ENCODE assay signal across 8 mouse cellular contexts in genomic region chr6:52851019-52851418, GRCm38 (mm10).
DNase-seq lines count a peak whose midpoint lies in the region; ATAC-seq lines count a peak whose summit lies in the region.

No protein-coding gene starts in this region.

- peaks cover 28% of the 10 kb centered on the region for H3K27me3 ChIP-seq in forebrain, embryonic 10.5 days (ENCODE audit: poor library complexity, severe bottlenecking)
- H3K27me3 ChIP-seq in forebrain, embryonic 11.5 days (ENCODE audit: control insufficient read depth, insufficient read depth, low read length) = peaks cover 12% of the 10 kb centered on the region
- no peaks in the 10 kb centered on the region for H3K27me3 ChIP-seq in embryonic facial prominence, embryonic 15.5 days
- H3K27me3 ChIP-seq in heart, embryonic 13.5 days (replicated peaks) = 0 out of 2 replicates have a peak, but pooled peaks cover 3% of the 10 kb centered on the region
- H3K27me3 ChIP-seq in liver, embryonic 11.5 days (replicated peaks; ENCODE audit: control insufficient read depth, insufficient read depth, low read length) = no peaks in the 10 kb centered on the region

- H3K27ac ChIP-seq in forebrain, embryonic 10.5 days = peak overlapping the region; percentile 75; the same call in 1 of the 2 replicates
- H3K27ac ChIP-seq in forebrain, embryonic 11.5 days (ENCODE audit: low read depth, low read length) = no peak overlapping the region
- peak overlapping the region; percentile 66 for H3K27ac ChIP-seq in embryonic facial prominence, embryonic 15.5 days (replicated peaks)
- H3K27ac ChIP-seq in heart, embryonic 13.5 days (replicated peaks) = peak overlapping the region; percentile 69
- no peak overlapping the region for H3K27ac ChIP-seq in liver, embryonic 11.5 days (ENCODE audit: low read depth, low read length)

- peaks cover 32% of the 10 kb centered on the region for H3K4me1 ChIP-seq in forebrain, embryonic 10.5 days
- H3K4me1 ChIP-seq in forebrain, embryonic 11.5 days (replicated peaks; ENCODE audit: control insufficient read depth, insufficient read depth, low read length) = peaks cover 10% of the 10 kb centered on the region; the same call in 1 of the 2 replicates
- H3K4me1 ChIP-seq in embryonic facial prominence, embryonic 15.5 days = peaks cover 37% of the 10 kb centered on the region
- peaks cover 36% of the 10 kb centered on the region for H3K4me1 ChIP-seq in heart, embryonic 13.5 days
- H3K4me1 ChIP-seq in liver, embryonic 11.5 days (replicated peaks; ENCODE audit: control insufficient read depth, insufficient read depth, low read length) = no peaks in the 10 kb centered on the region

- H3K4me2 ChIP-seq in forebrain, embryonic 11.5 days (ENCODE audit: low read depth, low read length, severe bottlenecking) = no peak overlapping the region
- H3K4me2 ChIP-seq in embryonic facial prominence, embryonic 15.5 days (replicated peaks) = no peak overlapping the region
- peak overlapping the region; percentile 59 for H3K4me2 ChIP-seq in heart, embryonic 13.5 days
- no peak overlapping the region for H3K4me2 ChIP-seq in liver, embryonic 11.5 days

- H3K36me3 ChIP-seq in forebrain, embryonic 10.5 days (replicated peaks) = no peaks in the 10 kb centered on the region
- no peaks in the 10 kb centered on the region for H3K36me3 ChIP-seq in forebrain, embryonic 11.5 days (ENCODE audit: control insufficient read depth, insufficient read depth, low read length)
- no peaks in the 10 kb centered on the region for H3K36me3 ChIP-seq in embryonic facial prominence, embryonic 15.5 days
- H3K36me3 ChIP-seq in heart, embryonic 13.5 days = no peaks in the 10 kb centered on the region
- no peaks in the 10 kb centered on the region for H3K36me3 ChIP-seq in liver, embryonic 11.5 days (ENCODE audit: control insufficient read depth, insufficient read depth, low read length)

- WGBS in forebrain, embryonic 10.5 days = 83% methylated on average over 5 of the region's 5 CpGs
- 71% methylated on average over 5 of the region's 5 CpGs for WGBS in forebrain, embryonic 11.5 days
- 55% methylated on average over 5 of the region's 5 CpGs for WGBS in embryonic facial prominence, embryonic 15.5 days
- WGBS in heart, embryonic 13.5 days = 22% methylated on average over 5 of the region's 5 CpGs
- WGBS in liver, embryonic 11.5 days = 63% methylated on average over 5 of the region's 5 CpGs

- no peak for DNase-seq in forebrain, embryonic 10.5 days (ENCODE audit: extremely low spot score, low spot score)
- no peak for DNase-seq in forebrain, embryonic 11.5 days (ENCODE audit: low spot score)
- peak; percentile 57 to 76 for DNase-seq in kidney, postnatal 4 days
- DNase-seq in right cerebral cortex, postnatal 4 days = peak; percentile 35
- no peak for DNase-seq in urinary bladder, postnatal 14 days (ENCODE audit: low spot score)
- no peak for DNase-seq in liver, embryonic 11.5 days (ENCODE audit: low spot score)

- H3K9me3 ChIP-seq in forebrain, embryonic 10.5 days = no peaks in the 10 kb centered on the region
- H3K9me3 ChIP-seq in forebrain, embryonic 11.5 days (ENCODE audit: control insufficient read depth, low read length) = no peaks in the 10 kb centered on the region
- H3K9me3 ChIP-seq in embryonic facial prominence, embryonic 15.5 days (replicated peaks) = no peaks in the 10 kb centered on the region
- H3K9me3 ChIP-seq in heart, embryonic 13.5 days = no peaks in the 10 kb centered on the region
- H3K9me3 ChIP-seq in liver, embryonic 11.5 days (ENCODE audit: control insufficient read depth, low read length) = no peaks in the 10 kb centered on the region

- H3K4me3 ChIP-seq in forebrain, embryonic 10.5 days = no peak overlapping the region
- no peak overlapping the region for H3K4me3 ChIP-seq in forebrain, embryonic 11.5 days (ENCODE audit: low read depth, low read length)
- no peak overlapping the region for H3K4me3 ChIP-seq in embryonic facial prominence, embryonic 15.5 days (replicated peaks)
- no peak overlapping the region for H3K4me3 ChIP-seq in heart, embryonic 13.5 days
- H3K4me3 ChIP-seq in liver, embryonic 11.5 days (ENCODE audit: low read depth, low read length) = no peak overlapping the region

- H3K9ac ChIP-seq in forebrain, embryonic 11.5 days (ENCODE audit: low read length) = no peak overlapping the region
- H3K9ac ChIP-seq in embryonic facial prominence, embryonic 15.5 days = no peak overlapping the region
- H3K9ac ChIP-seq in heart, embryonic 13.5 days = peak overlapping the region; percentile 21; the same call in 1 of the 2 replicates
- no peak overlapping the region for H3K9ac ChIP-seq in liver, embryonic 11.5 days (ENCODE audit: low read depth, low read length)

- ATAC-seq in forebrain, embryonic 11.5 days (replicated peaks; ENCODE audit: low FRiP score) = no peak
- ATAC-seq in embryonic facial prominence, embryonic 15.5 days (ENCODE audit: insufficient number of reproducible peaks, low FRiP score, low TSS enrichment, low read depth) = no peak
- no peak for ATAC-seq in heart, embryonic 13.5 days (ENCODE audit: extremely low read depth, insufficient number of reproducible peaks, low FRiP score, low TSS enrichment)
- ATAC-seq in liver, embryonic 11.5 days (replicated peaks; ENCODE audit: low FRiP score) = no peak

Comparison
In these comparisons a context has a peak if more than half of its experiments do, and no peak if none do; other contexts are left out.
1. H3K27ac ChIP-seq: peak in forebrain, embryonic 10.5 days (single experiment), embryonic facial prominence, embryonic 15.5 days (single experiment) and heart, embryonic 13.5 days (single experiment); none in forebrain, embryonic 11.5 days (single experiment) and liver, embryonic 11.5 days (single experiment).
2. DNase-seq: peak in kidney, postnatal 4 days (2 of 2) and right cerebral cortex, postnatal 4 days (single experiment); none in forebrain, embryonic 10.5 days (single experiment), forebrain, embryonic 11.5 days (single experiment), urinary bladder, postnatal 14 days (single experiment) and liver, embryonic 11.5 days (single experiment).